Mouse (Mus musculus): ENCODE results near the gene Calcoco2. TPM values are rescaled to one million over a fixed set of nuclear protein-coding genes. Genes with fewer than 3 reads are reported as not detected.

Calcoco2 gene
- total and polyA plus RNA-seq, 3 experiments: not detected

DNA sequence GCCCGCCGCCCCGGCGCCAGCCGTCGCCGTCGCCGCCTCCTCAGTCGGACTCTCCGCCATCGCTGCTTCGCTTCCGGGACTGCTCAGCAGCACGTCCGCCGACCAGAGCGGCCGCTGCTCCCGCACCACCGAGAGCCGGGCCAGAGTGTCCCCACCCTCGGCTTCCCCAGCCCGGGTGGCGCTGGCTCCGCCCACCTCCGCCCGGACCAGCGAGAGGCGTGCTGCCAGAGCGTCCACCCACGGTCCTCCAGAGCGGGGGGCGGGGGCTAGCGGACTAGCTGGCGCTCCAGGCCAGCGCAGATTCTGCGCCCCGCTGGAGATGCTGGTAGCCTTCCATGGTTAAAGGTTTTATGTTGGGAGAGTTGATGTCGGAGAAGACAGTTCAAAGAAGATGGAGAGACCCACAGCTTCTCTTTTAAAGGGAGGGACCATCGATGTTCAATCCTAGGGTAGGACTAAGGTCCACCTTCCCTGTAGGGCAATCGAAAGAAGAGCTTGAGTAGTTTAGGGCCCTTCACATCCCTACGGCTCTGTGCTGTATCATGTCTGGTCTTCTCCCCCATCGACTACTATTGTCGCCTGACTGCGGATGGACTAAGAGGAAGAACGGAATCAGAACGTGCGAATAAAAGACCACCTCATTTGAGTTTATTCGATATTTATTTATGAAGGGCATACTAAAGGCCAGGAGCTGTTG, 46.4 kb downstream of the Calcoco2 start, which contains the start of gene Ube2z (continued):
- TF ChIP-seq POLR2AphosphoS5 (IDR thresholded peaks at IDR 0.05; ENCODE audit: borderline replicate concordance, low read depth, low read length): no peak
- peak; percentile 73 for TF ChIP-seq USF1 (IDR thresholded peaks at IDR 0.05; ENCODE audit: low read depth, low read length)
- no peak for TF ChIP-seq ZC3H11A (IDR thresholded peaks at IDR 0.05; ENCODE audit: low read depth, low read length)
- peak; percentile 68 for TF ChIP-seq ETS1 (IDR thresholded peaks at IDR 0.05; ENCODE audit: low read depth, low read length)

DNA sequence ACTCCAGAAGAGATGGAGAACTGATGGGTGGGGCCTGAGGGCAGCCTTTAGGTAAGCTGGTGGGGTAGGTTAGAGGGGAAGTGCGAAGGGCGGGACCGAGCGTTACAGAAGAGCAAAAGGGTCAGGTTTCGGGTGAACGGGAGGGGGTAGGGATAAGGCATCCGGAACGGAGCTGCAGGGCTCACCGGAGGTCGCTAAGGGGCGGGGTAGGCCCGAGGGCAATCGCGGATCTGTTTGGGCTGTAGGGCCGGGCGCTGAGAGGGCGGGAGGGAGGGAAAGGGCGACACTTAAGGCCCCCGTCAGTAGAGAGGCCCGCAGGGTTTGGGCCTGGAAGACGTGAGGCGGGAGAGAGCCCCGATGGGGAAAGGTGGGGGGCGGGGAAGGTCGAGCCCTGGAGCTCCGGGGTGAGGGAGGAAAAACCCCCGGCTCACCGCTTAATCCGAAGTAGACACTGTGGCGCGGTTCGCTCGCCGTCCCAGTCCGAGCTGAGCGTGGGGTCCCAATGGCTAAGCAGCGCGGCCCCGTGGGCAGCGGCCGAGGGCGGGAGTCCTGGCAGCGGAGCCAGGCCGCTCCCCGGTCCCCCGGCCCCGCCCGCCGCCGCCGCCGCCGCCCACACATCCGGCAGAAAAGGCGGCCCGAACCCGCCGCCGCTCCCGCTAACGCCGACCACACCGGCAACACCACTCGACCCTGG, 47.1 kb downstream of the Calcoco2 start:
- peak; percentile 56; the same call in 1 of the 2 replicates for TF ChIP-seq MAX (IDR thresholded peaks at IDR 0.05; ENCODE audit: low read length)
- no peak for TF ChIP-seq RCOR1 (IDR thresholded peaks at IDR 0.05; ENCODE audit: low read depth, low read length)
- TF ChIP-seq CTCF (IDR thresholded peaks at IDR 0.05 in 2 of 3, conservative IDR thresholded peaks at IDR 0.05 in 1 of 3; ENCODE audit: control insufficient read depth in 1 of 3, insufficient read depth in 1 of 3, low read depth in 2 of 3, low read length in 3 of 3, poor library complexity in 1 of 3, severe bottlenecking in 1 of 3): 0 out of 6 replicates have a peak, but pooled peaks of 1 of the 3 experiments have one; percentile 9
- no peak for TF ChIP-seq TAL1 (IDR thresholded peaks at IDR 0.05; ENCODE audit: low read length)
- TF ChIP-seq TBP (IDR thresholded peaks at IDR 0.05; ENCODE audit: low read depth, low read length): 0 out of 2 replicates have a peak, but pooled peaks have one; percentile 37
- peak; percentile 50; the same call in 1 of the 2 replicates for TF ChIP-seq SIN3A (IDR thresholded peaks at IDR 0.05; ENCODE audit: low read length)
- peak; percentile 84; the same call in 1 of the 2 replicates for TF ChIP-seq CHD1 (IDR thresholded peaks at IDR 0.05; ENCODE audit: low read depth, low read length)
- TF ChIP-seq MYB (IDR thresholded peaks at IDR 0.05; ENCODE audit: low read depth, low read length): 0 out of 2 replicates have a peak, but pooled peaks have one; percentile 9
- peaks cover 27% of the 10 kb centered on the region for H3K79me2 ChIP-seq (ENCODE audit: control insufficient read depth, insufficient read depth, low read length, poor library complexity)
- no peaks in the 10 kb centered on the region for H3K27me3 ChIP-seq (ENCODE audit: control insufficient read depth in 1 of 2, insufficient read depth in 2 of 2, low read length in 2 of 2)
- peak overlapping the region; percentile 93 for H3K9ac ChIP-seq (ENCODE audit: control insufficient read depth, low read depth, low read length, poor library complexity, severe bottlenecking)
- peak overlapping the region; percentile 63 to 85 for H3K4me3 ChIP-seq (ENCODE audit: control insufficient read depth in 1 of 2, insufficient read depth in 1 of 2, low read depth in 2 of 2, low read length in 2 of 2)
- no peaks in the 10 kb centered on the region for H3K9me3 ChIP-seq (replicated peaks; ENCODE audit: insufficient read depth, low read length)
- DNase-seq (ENCODE audit: low read depth, low spot score): peak; percentile 86
- H3K4me1 ChIP-seq (ENCODE audit: control insufficient read depth in 1 of 2, insufficient read depth in 2 of 2, low read length in 2 of 2): peaks cover 9 to 10% of the 10 kb centered on the region in 2 experiments; a peak in 3 of 4 replicates
- peak overlapping the region; percentile 71 for H3K27ac ChIP-seq (ENCODE audit: control insufficient read depth, low read depth, low read length)
- H3K36me3 ChIP-seq (ENCODE audit: control insufficient read depth in 1 of 2, insufficient read depth in 2 of 2, low read length in 2 of 2): peaks cover 25 to 26% of the 10 kb centered on the region in 2 experiments

DNA sequence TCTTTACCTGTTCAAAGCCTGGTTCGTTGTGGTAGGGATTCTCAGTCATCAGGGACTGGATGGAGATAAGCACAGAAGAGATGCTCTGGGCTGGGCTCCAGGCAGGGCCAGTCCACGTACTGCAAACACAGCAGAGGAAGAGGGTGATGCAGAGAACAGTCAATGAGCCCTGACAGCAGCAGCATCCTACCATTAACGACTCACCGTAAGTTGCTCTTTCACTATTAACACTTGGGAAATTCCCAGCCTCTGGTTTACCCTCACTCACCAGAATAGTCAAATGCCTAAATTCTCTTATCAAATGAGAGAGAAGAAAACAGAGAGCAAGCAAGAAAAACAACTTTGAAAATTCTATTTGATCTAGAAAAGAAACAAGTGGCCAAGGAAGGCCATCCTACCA, 53.5 kb downstream of the Calcoco2 start:
- no peak for TF ChIP-seq TBP (IDR thresholded peaks at IDR 0.05; ENCODE audit: low read depth, low read length)
- TF ChIP-seq ETS1 (IDR thresholded peaks at IDR 0.05; ENCODE audit: low read depth, low read length): no peak
- TF ChIP-seq POLR2AphosphoS5 (IDR thresholded peaks at IDR 0.05; ENCODE audit: borderline replicate concordance, low read depth, low read length): no peak
- TF ChIP-seq TAL1 (IDR thresholded peaks at IDR 0.05; ENCODE audit: low read length): no peak
- no peak for TF ChIP-seq ELF1 (IDR thresholded peaks at IDR 0.05; ENCODE audit: low read depth, low read length)
- no peak for TF ChIP-seq MXI1 (IDR thresholded peaks at IDR 0.05; ENCODE audit: low read depth, low read length)
- TF ChIP-seq SIN3A (IDR thresholded peaks at IDR 0.05; ENCODE audit: low read length): no peak
- no peak for TF ChIP-seq UBTF (IDR thresholded peaks at IDR 0.05; ENCODE audit: borderline replicate concordance, insufficient read depth, low read depth, low read length)
- no peak for TF ChIP-seq MAFK (IDR thresholded peaks at IDR 0.05; ENCODE audit: borderline replicate concordance, low read depth, low read length)
- TF ChIP-seq TCF12 (IDR thresholded peaks at IDR 0.05; ENCODE audit: low read depth, low read length): no peak
- no peak for TF ChIP-seq POLR2A (IDR thresholded peaks at IDR 0.05; ENCODE audit: control insufficient read depth in 1 of 2, insufficient read depth in 1 of 2, low read depth in 1 of 2, low read length in 2 of 2, poor library complexity in 1 of 2)
- TF ChIP-seq RAD21 (IDR thresholded peaks at IDR 0.05; ENCODE audit: low read depth, low read length): no peak
- no peak for TF ChIP-seq NRF1 (IDR thresholded peaks at IDR 0.05; ENCODE audit: insufficient read depth, low read depth, low read length, poor library complexity, severe bottlenecking)
- peaks cover 14% of the 10 kb centered on the region for H3K79me2 ChIP-seq (ENCODE audit: control insufficient read depth, insufficient read depth, low read length, poor library complexity)
- peaks cover 11 to 61% of the 10 kb centered on the region in 2 experiments for H3K36me3 ChIP-seq (ENCODE audit: control insufficient read depth in 1 of 2, insufficient read depth in 2 of 2, low read length in 2 of 2)
- H3K27me3 ChIP-seq (ENCODE audit: control insufficient read depth in 1 of 2, insufficient read depth in 2 of 2, low read length in 2 of 2): no peaks in the 10 kb centered on the region
- H3K9me3 ChIP-seq (replicated peaks; ENCODE audit: insufficient read depth, low read length): no peaks in the 10 kb centered on the region
- H3K4me3 ChIP-seq (ENCODE audit: control insufficient read depth in 1 of 2, insufficient read depth in 1 of 2, low read depth in 2 of 2, low read length in 2 of 2): no peak overlapping the region
- no peak overlapping the region for H3K9ac ChIP-seq (ENCODE audit: control insufficient read depth, low read depth, low read length, poor library complexity, severe bottlenecking)
- DNase-seq (ENCODE audit: low read depth, low spot score): no peak
- H3K27ac ChIP-seq (ENCODE audit: control insufficient read depth, low read depth, low read length): no peak overlapping the region
- peaks cover 3 to 4% of the 10 kb centered on the region in 2 experiments; a peak in 3 of 4 replicates for H3K4me1 ChIP-seq (ENCODE audit: control insufficient read depth in 1 of 2, insufficient read depth in 2 of 2, low read length in 2 of 2)
